Mouse (Mus musculus) megakaryocyte, embryonic 14.5 days (primary cell): ENCODE results near the gene Kcnmb2.

ENCODE experiments used
- FLI1 ChIP-seq: IDR thresholded peaks from 2 replicates; pipeline ENCODE4 v1.6.1; 2012; ENCODE audit warnings: low read length, inconsistent platforms, mixed read lengths
- GATA1 ChIP-seq: IDR thresholded peaks from 3 replicates; pipeline ENCODE4 v1.6.1; 2012; ENCODE audit warnings: mixed read lengths, low read length, inconsistent platforms, borderline replicate concordance

DNA sequence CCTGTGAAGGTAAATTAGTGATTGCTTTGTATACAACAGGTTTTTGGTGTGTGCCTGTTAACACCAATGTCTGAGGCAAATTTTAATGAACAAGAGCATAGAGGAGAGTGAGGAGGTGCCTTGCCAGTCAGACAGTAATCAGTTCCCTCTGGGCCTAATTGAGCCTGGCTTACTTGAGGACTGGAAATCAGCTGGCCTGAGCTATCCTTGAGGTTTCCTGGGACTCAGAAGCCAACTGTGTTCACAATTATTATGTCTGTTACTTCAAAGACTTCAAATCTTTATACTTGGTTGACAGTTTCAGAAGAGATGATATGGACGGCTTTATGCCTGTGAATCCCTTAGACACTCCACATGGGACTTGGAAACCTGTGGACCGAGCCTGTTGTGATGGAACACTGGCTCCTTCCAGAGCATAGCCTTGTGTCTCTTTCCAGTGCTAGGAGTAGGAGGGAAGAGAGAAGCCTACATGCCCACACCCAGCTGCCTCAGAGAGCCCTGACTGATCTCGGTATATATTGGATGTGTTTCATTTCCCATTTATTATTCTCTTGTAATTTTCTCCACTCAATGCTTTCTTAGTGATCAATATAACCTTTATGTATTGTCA lies 230.2 kb downstream of the Kcnmb2 start:
- no peak for TF ChIP-seq GATA1
- TF ChIP-seq FLI1: no peak
